Mouse (Mus musculus) embryonic fibroblast, embryonic 13.5 days (primary cell): ENCODE measurements at regions not wholly inside any gene's neighbourhood (a gene's known extent, or its start where the extent isn't known, plus 50 kb on each side); places are given as distances from the start of the nearest gene placed in this dataset.

ENCODE experiments used
- H3K27ac ChIP-seq: 2 replicates; pipeline ENCODE4 v1.5.1; 2012; ENCODE audit warnings: low read length, control low read depth, inconsistent platforms; ENCODE audit not compliant: insufficient read depth
- H3K4me1 ChIP-seq: 2 replicates; pipeline ENCODE4 v1.6.1; 2011; ENCODE audit warnings: low read length; ENCODE audit not compliant: control insufficient read depth, insufficient read depth
- H3K4me3 ChIP-seq: 2 replicates; pipeline ENCODE4 v1.5.1; 2011; ENCODE audit warnings: mild to moderate bottlenecking, control low read depth, low read length; ENCODE audit not compliant: insufficient read depth
- CTCF ChIP-seq: IDR thresholded peaks from 2 replicates; pipeline ENCODE4 v1.5.1; 2011; ENCODE audit warnings: mild to moderate bottlenecking, control low read depth, low read length, moderate library complexity, borderline replicate concordance; ENCODE audit not compliant: insufficient read depth
- POLR2A ChIP-seq: IDR thresholded peaks from 2 replicates; pipeline ENCODE4 v1.6.1; 2011; ENCODE audit warnings: low read depth, mild to moderate bottlenecking, control low read depth, low read length, moderate library complexity

GRCm38 (mm10) chr5:119292323-119292722 is 378.1 kb upstream of the Tbx3 start:
- Histone ChIP-seq H3K27ac (no peak overlapping the region), H3K4me1 (no peaks in the 10 kb centered on the region), H3K4me3 (no peak overlapping the region)
- no peak for TF ChIP-seq CTCF

GRCm38 (mm10) chr5:119292889-119293288 is 377.6 kb upstream of the Tbx3 start:
- TF ChIP-seq POLR2A (no peak), CTCF (no peak)
- no peak overlapping the region for H3K4me3 ChIP-seq
- no peak overlapping the region for H3K27ac ChIP-seq
- H3K4me1 ChIP-seq = no peaks in the 10 kb centered on the region

- TF ChIP-seq POLR2A = no peak
- TF ChIP-seq CTCF = no peak
- Histone ChIP-seq H3K4me1 (no peaks in the 10 kb centered on the region), H3K4me3 (no peak overlapping the region), H3K27ac (no peak overlapping the region)
These were observed 371.2 kb upstream of the Tbx3 start for GRCm38 (mm10) chr5:119299311-119299710.

GRCm38 (mm10) chr5:119300106-119300505 is 370.4 kb upstream of the Tbx3 start:
- TF ChIP-seq CTCF = no peak
- no peak for TF ChIP-seq POLR2A
- Histone ChIP-seq H3K4me3 (no peak overlapping the region), H3K27ac (no peak overlapping the region), H3K4me1 (no peaks in the 10 kb centered on the region)

GRCm38 (mm10) chr5:119301539-119301938 is 368.9 kb upstream of the Tbx3 start:
- TF ChIP-seq POLR2A = no peak
- TF ChIP-seq CTCF = no peak
- Histone ChIP-seq H3K4me3 (no peak overlapping the region), H3K4me1 (no peaks in the 10 kb centered on the region), H3K27ac (no peak overlapping the region)

- TF ChIP-seq CTCF (no peak), POLR2A (no peak)
- no peak overlapping the region for H3K4me3 ChIP-seq
- H3K4me1 ChIP-seq = no peaks in the 10 kb centered on the region
- no peak overlapping the region for H3K27ac ChIP-seq
These were observed 365.7 kb upstream of the Tbx3 start for GRCm38 (mm10) chr5:119304721-119305120.

GRCm38 (mm10) chr5:119307768-119308167 is 362.7 kb upstream of the Tbx3 start:
- TF ChIP-seq POLR2A = no peak
- TF ChIP-seq CTCF = no peak
- Histone ChIP-seq H3K27ac (no peak overlapping the region), H3K4me1 (no peaks in the 10 kb centered on the region), H3K4me3 (no peak overlapping the region)

GRCm38 (mm10) chr5:119310178-119310930 is 360.1 kb upstream of the Tbx3 start:
- no peak for TF ChIP-seq POLR2A
- no peak for TF ChIP-seq CTCF
- Histone ChIP-seq H3K27ac (no peak overlapping the region), H3K4me3 (no peak overlapping the region), H3K4me1 (no peaks in the 10 kb centered on the region)

- Histone ChIP-seq H3K4me1 (no peaks in the 10 kb centered on the region), H3K27ac (no peak overlapping the region), H3K4me3 (no peak overlapping the region)
- TF ChIP-seq POLR2A = no peak
- no peak for TF ChIP-seq CTCF
These were observed 357.7 kb upstream of the Tbx3 start for GRCm38 (mm10) chr5:119312808-119313207.

GRCm38 (mm10) chr5:119315149-119315548 is 355.3 kb upstream of the Tbx3 start:
- Histone ChIP-seq H3K4me3 (no peak overlapping the region), H3K4me1 (no peaks in the 10 kb centered on the region), H3K27ac (no peak overlapping the region)
- TF ChIP-seq CTCF (no peak), POLR2A (no peak)

GRCm38 (mm10) chr5:119317617-119318016 is 352.9 kb upstream of the Tbx3 start:
- Histone ChIP-seq H3K4me1 (no peaks in the 10 kb centered on the region), H3K4me3 (no peak overlapping the region), H3K27ac (no peak overlapping the region)
- TF ChIP-seq CTCF = no peak
- TF ChIP-seq POLR2A = no peak
